Mouse (Mus musculus) liver, embryonic 15.5 days (tissue): ENCODE results near the gene Thumpd3. TPM values are rescaled to one million over a fixed set of nuclear protein-coding genes. Genes with fewer than 3 reads are reported as not detected.

Source experiments
- ATAC-seq: fragments of 200-750 bp; cut with Nextera tagmentation; 2 replicates; pipeline ENCODE4 v1.8.0; 2017; ENCODE audit warnings: moderate number of reproducible peaks, mild to moderate bottlenecking, moderate library complexity; ENCODE audit not compliant: insufficient read depth
- H3K27ac ChIP-seq: fragments of 300-500 bp; sonication (generic); replicated peaks from 2 replicates; pipeline ENCODE4 v1.5.1; 2015; ENCODE audit warnings: mild to moderate bottlenecking, inconsistent platforms
- H3K27me3 ChIP-seq: fragments of 300-500 bp; sonication (generic); 2 replicates; pipeline ENCODE4 v1.6.1; 2015; ENCODE audit warnings: mild to moderate bottlenecking, inconsistent platforms
- H3K36me3 ChIP-seq: fragments of 300-500 bp; sonication (generic); replicated peaks from 2 replicates; pipeline ENCODE4 v1.6.1; 2015; ENCODE audit warnings: moderate library complexity, mild to moderate bottlenecking, inconsistent platforms
- H3K4me1 ChIP-seq: fragments of 300-500 bp; sonication (generic); replicated peaks from 2 replicates; pipeline ENCODE4 v1.6.1; 2015; ENCODE audit warnings: inconsistent platforms
- H3K4me2 ChIP-seq: fragments of 300-500 bp; sonication (generic); 2 replicates; pipeline ENCODE4 v1.6.1; 2015; ENCODE audit warnings: moderate library complexity, mild to moderate bottlenecking, inconsistent platforms
- H3K4me3 ChIP-seq: fragments of 300-500 bp; sonication (generic); replicated peaks from 2 replicates; pipeline ENCODE4 v1.5.1; 2015; ENCODE audit warnings: mild to moderate bottlenecking, inconsistent platforms
- H3K9ac ChIP-seq: fragments of 300-500 bp; sonication (generic); 2 replicates; pipeline ENCODE4 v1.6.1; 2015; ENCODE audit warnings: moderate library complexity, mild to moderate bottlenecking, inconsistent platforms
- H3K9me3 ChIP-seq: fragments of 300-500 bp; sonication (generic); replicated peaks from 2 replicates; pipeline ENCODE4 v1.6.1; 2016; ENCODE audit warnings: inconsistent platforms
- WGBS: fragments of 180-500 bp; shearing (Covaris S2); methylation state at CpG from one replicate; pipeline ENCODE4 v1.1.7; 2015; ENCODE audit warnings: mixed read lengths; ENCODE audit not compliant: insufficient replicate concordance; 5-methylcytosine and 5-hydroxymethylcytosine counted together
- polyA plus RNA-seq: library from polyadenylated mRNA; unstranded; fragments of >200 nt; fragmentation: Nextera tagmentation; extraction: Ambion mirVana; gene quantifications from 2 replicates; pipeline ENCODE4 v1.2.1, GENCODE M21; 2015

Gene Thumpd3
- 31.7 and 32.1 TPM in 2 replicates for polyA plus RNA-seq

DNA sequence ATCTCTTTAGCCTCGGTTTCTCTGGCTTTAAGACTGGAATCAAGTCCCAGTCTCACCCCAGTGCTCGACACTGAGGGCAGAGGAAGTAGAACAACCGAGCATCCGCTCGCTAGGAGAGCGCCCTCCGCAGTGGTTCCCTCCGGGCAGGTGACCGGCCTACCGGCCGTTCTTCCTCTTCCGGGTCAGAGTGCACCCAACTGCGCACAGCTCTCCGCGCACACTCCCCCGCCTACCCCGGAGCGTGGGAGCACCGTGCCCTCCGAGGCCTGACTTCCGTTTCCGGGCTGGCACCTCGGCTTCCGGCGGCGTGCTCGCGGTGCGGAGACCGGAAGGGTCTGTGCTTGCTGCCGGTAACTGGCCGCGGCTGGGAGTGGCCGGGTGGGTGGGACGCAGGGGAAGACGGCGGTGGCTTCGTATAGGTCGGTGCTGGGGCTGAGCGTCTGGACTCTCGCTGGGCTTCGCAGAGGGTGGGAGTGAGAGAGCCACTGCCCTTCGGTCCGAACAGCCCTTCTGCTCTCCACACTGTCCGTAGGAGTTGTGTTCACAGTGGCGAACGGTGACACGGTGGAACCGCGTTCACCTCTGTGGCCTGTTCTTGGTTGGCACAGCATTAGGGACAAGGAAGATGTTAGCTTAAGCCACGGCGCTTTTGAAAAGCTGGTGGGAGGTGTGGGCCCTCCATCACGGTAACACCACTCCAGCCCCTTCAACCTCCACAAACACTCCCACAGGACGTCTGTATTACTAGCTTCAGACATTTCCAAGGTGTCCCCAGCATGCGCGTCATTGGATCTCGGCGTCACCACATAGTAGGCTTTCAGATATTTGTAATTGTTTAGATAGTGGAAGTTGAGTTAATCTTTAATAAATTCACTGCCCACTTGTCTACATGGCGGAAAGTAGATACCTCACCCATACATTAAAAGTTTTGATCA lies at the start of gene Thumpd3:
TSS of gene Thumpd3 (plus strand) at position 185 of the 935 bp plus-strand sequence.
- no peaks in the 10 kb centered on the region for H3K27me3 ChIP-seq
- peak within 1 kb of the TSS; percentile 76 for H3K9ac ChIP-seq
- WGBS: under 1% methylated on average over 59 of the region's 59 CpGs
- peaks cover 57% of the 10 kb centered on the region for H3K4me1 ChIP-seq
- H3K9me3 ChIP-seq: no peaks in the 10 kb centered on the region
- H3K4me2 ChIP-seq: peak within 1 kb of the TSS; percentile 92
- peaks cover 26% of the 10 kb centered on the region for H3K36me3 ChIP-seq
- ATAC-seq: peak; percentile 96
- peak within 1 kb of the TSS; percentile 82 for H3K4me3 ChIP-seq
- H3K27ac ChIP-seq: peak within 1 kb of the TSS; percentile 93

DNA sequence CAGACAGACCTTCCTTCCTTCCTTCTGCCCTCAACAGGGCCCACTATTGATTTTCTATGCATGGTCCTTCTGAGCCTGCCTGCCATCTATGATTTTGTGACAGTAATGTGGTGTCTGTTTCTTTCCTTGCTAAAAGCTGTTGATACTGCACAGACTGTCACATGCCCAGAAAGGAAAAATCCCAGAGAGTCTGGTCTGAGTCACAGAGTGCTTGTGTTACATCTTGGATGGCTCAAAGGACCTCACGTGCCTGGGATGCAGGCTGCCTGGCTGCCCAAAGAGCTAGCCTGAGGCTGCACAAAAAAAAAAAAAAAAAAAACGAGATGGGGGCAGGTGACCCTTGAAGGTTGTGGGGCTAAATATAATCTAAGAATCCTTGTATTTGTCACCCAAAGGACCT lies 46.8 kb upstream of the Thumpd3 start:
- no peak overlapping the region for H3K27ac ChIP-seq
- ATAC-seq: no peak
- no peak overlapping the region for H3K9ac ChIP-seq
- no peak overlapping the region for H3K4me3 ChIP-seq
- no peaks in the 10 kb centered on the region for H3K27me3 ChIP-seq
- H3K9me3 ChIP-seq: no peaks in the 10 kb centered on the region
- H3K36me3 ChIP-seq: no peaks in the 10 kb centered on the region
- 38% methylated on average over 2 of the region's 2 CpGs for WGBS
- H3K4me1 ChIP-seq: no peaks in the 10 kb centered on the region
- H3K4me2 ChIP-seq: no peak overlapping the region

DNA sequence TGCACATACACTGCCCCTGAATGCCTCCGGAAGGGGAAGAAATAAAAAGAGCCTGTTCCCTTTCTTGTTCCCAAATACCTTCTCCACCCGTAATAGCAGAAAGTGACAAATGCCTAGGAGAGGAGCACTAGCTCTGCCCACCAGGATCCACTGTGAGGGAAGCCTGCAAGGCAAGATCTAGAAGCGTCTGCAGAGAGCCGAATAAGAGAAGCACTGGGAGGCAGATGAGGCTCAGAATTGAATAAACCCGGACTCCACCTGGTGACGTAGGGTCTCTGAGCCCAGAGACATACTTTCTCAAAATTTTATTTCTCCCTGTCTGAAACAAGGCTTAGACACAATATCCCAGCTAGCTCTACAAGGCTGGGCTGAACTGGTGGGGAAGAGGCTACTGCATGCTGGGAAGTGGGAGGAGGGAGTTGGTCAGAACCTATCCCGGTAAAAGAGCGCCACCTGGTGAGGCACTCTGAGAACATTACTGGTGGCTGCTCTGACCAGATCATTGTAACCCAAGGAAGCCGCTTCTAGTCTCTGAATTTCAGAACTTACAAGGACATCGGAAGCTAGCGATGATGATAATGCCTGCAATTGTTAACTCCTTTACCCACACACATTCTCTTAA lies 45.2 kb upstream of the Thumpd3 start:
- Histone ChIP-seq H3K36me3 (no peaks in the 10 kb centered on the region), H3K9ac (no peak overlapping the region), H3K27me3 (no peaks in the 10 kb centered on the region), H3K4me3 (no peak overlapping the region), H3K9me3 (no peaks in the 10 kb centered on the region), H3K4me1 (no peaks in the 10 kb centered on the region), H3K27ac (no peak overlapping the region), H3K4me2 (0 out of 2 replicates have a peak overlapping the region, but pooled peaks have one; percentile 27)
- peak; percentile 34; the same call in 1 of the 2 replicates for ATAC-seq
- 29% methylated on average over 11 of the region's 11 CpGs for WGBS

DNA sequence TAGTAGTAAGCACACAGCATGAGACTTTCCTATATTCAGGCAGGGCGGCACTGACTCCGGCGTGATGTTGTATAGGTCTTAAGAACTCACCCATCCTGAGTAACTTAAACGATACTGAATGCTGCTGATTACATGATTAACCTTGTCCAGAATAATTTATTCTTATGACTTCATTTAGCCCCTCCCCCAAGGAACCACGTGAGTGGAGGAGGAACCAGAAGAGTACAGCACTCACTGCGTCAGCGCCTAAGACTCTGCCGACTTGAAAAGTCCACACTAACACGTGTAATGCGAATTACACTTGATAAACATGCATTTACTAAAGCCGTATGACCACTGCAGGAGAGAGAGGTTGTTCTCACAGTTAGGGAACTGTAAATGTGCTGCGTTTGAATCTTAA lies 44.3 kb upstream of the Thumpd3 start:
- no peaks in the 10 kb centered on the region for H3K36me3 ChIP-seq
- H3K4me3 ChIP-seq: no peak overlapping the region
- H3K9ac ChIP-seq: no peak overlapping the region
- H3K4me2 ChIP-seq: no peak overlapping the region
- WGBS: 55% methylated on average over 12 of the region's 12 CpGs
- ATAC-seq: no peak
- H3K4me1 ChIP-seq: no peaks in the 10 kb centered on the region
- H3K9me3 ChIP-seq: no peaks in the 10 kb centered on the region
- no peak overlapping the region for H3K27ac ChIP-seq
- H3K27me3 ChIP-seq: no peaks in the 10 kb centered on the region

DNA sequence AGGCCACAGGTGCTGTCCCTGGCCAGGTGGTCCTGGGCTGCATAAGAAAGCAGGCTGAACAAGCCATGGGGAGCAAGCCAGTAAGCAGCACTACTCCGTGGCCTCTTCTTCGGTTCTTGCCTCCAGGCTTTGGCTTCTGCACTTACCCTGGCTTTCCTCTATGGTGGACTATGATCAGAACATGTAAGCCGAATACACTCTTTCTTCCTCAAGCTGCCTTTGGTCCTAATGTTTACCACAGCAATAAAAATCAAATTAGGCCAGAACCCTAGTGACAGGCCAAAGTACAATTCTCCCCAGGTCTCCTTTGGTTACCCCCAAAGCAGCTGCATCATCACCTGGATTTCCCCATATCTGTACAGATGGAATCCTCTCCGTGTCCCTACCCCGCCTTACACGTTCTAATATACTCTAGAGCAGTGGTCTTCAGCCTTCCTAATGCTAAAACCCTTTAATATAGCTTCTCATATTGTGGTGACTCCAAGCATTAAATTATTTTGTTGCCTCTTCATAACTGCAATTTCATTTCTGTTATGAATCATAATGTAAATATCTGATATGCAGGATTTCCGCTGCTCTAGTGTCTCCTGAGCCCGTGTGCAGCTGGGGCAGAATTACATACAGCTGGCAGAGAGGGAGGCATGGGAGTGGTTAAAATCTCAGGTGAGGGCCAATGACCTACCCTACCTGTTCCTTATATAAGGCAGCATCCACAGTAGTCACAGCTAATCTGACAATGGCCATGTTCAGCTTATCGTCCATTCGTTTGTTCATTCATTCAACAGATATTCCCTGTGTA lies 42.5 kb upstream of the Thumpd3 start:
- no peaks in the 10 kb centered on the region for H3K9me3 ChIP-seq
- no peaks in the 10 kb centered on the region for H3K27me3 ChIP-seq
- H3K4me2 ChIP-seq: no peak overlapping the region
- no peak overlapping the region for H3K4me3 ChIP-seq
- no peaks in the 10 kb centered on the region for H3K36me3 ChIP-seq
- no peak overlapping the region for H3K27ac ChIP-seq
- no peaks in the 10 kb centered on the region for H3K4me1 ChIP-seq
- ATAC-seq: no peak
- no peak overlapping the region for H3K9ac ChIP-seq
- 68% methylated on average over 10 of the region's 10 CpGs for WGBS

DNA sequence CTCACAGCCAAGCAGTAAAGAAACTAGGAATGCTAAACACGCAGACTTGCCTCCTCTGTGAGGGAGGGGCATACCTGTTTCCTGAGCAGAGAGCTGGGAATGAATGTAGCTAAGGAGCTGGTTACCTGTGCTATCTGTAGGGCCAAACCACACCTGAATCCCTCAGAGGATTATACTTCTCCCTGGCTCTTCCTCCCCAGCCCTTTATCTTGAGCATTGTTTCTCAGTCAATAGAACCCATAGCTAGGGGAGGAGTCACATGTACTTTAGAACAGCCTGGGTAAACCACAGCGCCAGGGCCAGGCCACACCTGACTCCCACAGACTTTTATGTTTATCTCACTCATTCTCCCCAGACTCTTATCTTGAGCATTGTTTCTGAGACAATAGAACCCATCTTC lies 39.2 kb upstream of the Thumpd3 start:
- H3K27me3 ChIP-seq: no peaks in the 10 kb centered on the region
- no peak overlapping the region for H3K4me2 ChIP-seq
- H3K9me3 ChIP-seq: no peaks in the 10 kb centered on the region
- H3K4me3 ChIP-seq: no peak overlapping the region
- 46% methylated on average over 2 of the region's 2 CpGs for WGBS
- H3K9ac ChIP-seq: no peak overlapping the region
- ATAC-seq: no peak
- H3K4me1 ChIP-seq: no peaks in the 10 kb centered on the region
- no peak overlapping the region for H3K27ac ChIP-seq
- H3K36me3 ChIP-seq: no peaks in the 10 kb centered on the region

DNA sequence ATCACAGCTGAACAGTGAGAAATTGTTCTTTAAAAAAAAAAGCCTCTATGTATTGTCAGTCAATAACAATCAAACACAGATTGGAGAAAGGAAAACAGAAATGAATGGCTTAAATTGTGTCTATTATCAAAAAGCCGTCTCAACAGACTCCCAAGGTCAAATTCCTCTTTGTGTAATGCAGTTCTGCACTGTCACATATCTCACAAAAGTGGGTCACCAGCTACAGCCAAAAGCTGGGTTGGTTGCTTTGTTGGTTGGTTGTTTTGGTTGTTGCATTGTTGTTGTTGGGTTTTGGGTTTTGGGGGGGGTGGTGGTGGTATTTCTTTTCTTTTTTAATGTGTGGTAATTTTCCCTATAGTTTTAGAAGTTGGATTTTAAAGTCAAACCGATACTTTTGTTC lies 34.1 kb upstream of the Thumpd3 start:
- ATAC-seq: no peak
- no peak overlapping the region for H3K27ac ChIP-seq
- no peak overlapping the region for H3K4me2 ChIP-seq
- no peaks in the 10 kb centered on the region for H3K9me3 ChIP-seq
- H3K27me3 ChIP-seq: peaks cover 3% of the 10 kb centered on the region; the same call in 1 of the 2 replicates
- H3K9ac ChIP-seq: no peak overlapping the region
- no peaks in the 10 kb centered on the region for H3K36me3 ChIP-seq
- no peaks in the 10 kb centered on the region for H3K4me1 ChIP-seq
- 52% methylated on average over 2 of the region's 2 CpGs for WGBS
- H3K4me3 ChIP-seq: no peak overlapping the region

DNA sequence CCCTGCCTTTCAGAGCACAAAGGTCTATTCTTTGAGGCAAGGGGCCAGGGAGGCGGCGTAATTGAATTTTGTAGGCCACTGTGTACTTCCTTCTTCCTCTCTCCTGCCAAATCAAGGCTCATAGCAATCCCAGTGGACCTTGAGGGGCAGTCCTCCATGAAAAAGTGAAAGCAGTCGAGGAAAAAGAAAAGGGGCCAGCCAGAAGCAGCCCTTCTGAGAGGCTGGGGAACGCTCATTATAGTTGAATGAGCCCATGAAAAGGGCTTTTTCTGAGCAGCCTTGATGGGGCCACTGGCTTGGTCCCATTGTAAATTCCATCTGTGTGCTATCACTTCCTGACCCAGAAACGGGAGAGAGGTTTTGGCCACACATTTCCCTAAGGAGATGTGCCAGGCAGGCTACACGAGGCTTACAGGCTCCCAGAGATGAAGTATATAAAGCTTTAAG lies 33.5 kb upstream of the Thumpd3 start:
- Histone ChIP-seq H3K27ac (no peak overlapping the region), H3K36me3 (no peaks in the 10 kb centered on the region), H3K4me2 (no peak overlapping the region), H3K4me1 (no peaks in the 10 kb centered on the region), H3K9me3 (no peaks in the 10 kb centered on the region), H3K9ac (no peak overlapping the region), H3K4me3 (no peak overlapping the region), H3K27me3 (peaks cover 5% of the 10 kb centered on the region; the same call in 1 of the 2 replicates)
- no peak for ATAC-seq
- 40% methylated on average over 6 of the region's 6 CpGs for WGBS

DNA sequence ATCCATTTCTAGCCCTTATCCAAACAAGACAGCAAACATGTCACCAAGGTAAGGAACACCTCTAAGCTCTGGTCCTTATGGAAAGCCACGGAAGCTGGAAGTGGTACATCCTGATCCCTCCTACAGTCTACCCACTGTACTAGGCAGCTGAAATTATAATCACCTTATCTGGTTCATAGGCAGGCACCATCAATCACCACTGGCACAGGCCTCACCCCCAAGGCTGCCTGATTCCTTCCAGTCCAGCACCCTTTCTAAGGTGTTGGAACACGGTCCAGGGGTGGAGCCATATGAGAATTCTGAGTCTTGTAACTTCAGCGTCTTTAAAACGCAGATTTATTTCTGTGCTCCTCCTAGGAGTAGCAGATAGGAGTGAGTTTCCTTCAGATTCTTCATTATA lies 32.5 kb upstream of the Thumpd3 start:
- Histone ChIP-seq H3K4me3 (no peak overlapping the region), H3K9me3 (no peaks in the 10 kb centered on the region), H3K4me2 (no peak overlapping the region), H3K4me1 (no peaks in the 10 kb centered on the region), H3K9ac (no peak overlapping the region), H3K27me3 (peaks cover 5% of the 10 kb centered on the region; the same call in 1 of the 2 replicates), H3K27ac (no peak overlapping the region), H3K36me3 (no peaks in the 10 kb centered on the region)
- 73% methylated on average over 4 of the region's 4 CpGs for WGBS
- ATAC-seq: no peak

DNA sequence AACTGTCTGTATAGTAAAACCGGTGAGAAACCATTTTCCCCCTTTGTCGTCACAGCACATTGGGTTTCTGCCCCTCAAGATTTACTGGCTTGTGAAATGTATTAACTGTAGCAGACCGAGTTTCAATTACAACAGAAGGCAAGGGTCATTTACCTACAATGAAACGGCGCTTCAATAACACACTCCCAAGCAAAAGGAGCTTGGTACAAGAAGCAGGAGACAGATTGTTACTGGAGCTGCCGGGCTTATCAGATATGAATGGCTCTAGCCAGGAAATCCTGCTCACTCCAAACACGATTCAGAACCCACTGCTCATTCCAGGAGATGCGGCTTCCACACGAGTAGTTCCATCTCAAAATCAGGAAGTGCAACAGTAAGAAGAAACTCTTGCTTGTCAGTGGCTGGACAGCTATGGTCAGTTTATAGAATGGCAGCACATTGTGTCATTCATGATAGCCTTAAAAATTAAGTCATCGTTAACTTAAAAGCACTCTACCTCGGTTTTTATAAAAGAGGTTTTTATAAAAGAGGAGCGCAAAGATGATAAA lies 28.5 kb upstream of the Thumpd3 start:
- Histone ChIP-seq H3K9me3 (no peaks in the 10 kb centered on the region), H3K27ac (no peak overlapping the region), H3K4me2 (no peak overlapping the region), H3K4me3 (no peak overlapping the region), H3K36me3 (no peaks in the 10 kb centered on the region), H3K27me3 (peaks cover 5% of the 10 kb centered on the region; the same call in 1 of the 2 replicates), H3K9ac (no peak overlapping the region), H3K4me1 (no peaks in the 10 kb centered on the region)
- WGBS: 26% methylated on average over 12 of the region's 12 CpGs
- ATAC-seq: no peak
